Mouse (Mus musculus) midbrain, embryonic 16.5 days (tissue): ENCODE measurements around the gene Tmem145. TPM values are rescaled to one million over a fixed set of nuclear protein-coding genes. Genes with fewer than 3 reads are reported as not detected.

Experiments used
- ATAC-seq: fragments of 200-750 bp; cut with Nextera tagmentation; 2 replicates; pipeline ENCODE4 v1.8.0; 2017; ENCODE audit warnings: moderate TSS enrichment
- H3K27ac ChIP-seq: fragments of 300-500 bp; sonication (generic); 2 replicates; pipeline ENCODE4 v1.5.1; 2014; ENCODE audit warnings: mild to moderate bottlenecking, low read length, mixed read lengths
- H3K27me3 ChIP-seq: fragments of 300-500 bp; sonication (generic); 2 replicates; pipeline ENCODE4 v1.6.1; 2014; ENCODE audit warnings: low read depth, low read length, mixed read lengths; ENCODE audit not compliant: control insufficient read depth, insufficient read depth
- H3K36me3 ChIP-seq: fragments of 300-500 bp; sonication (generic); 2 replicates; pipeline ENCODE4 v1.6.1; 2014; ENCODE audit warnings: mild to moderate bottlenecking, low read length, moderate library complexity, mixed read lengths; ENCODE audit not compliant: control insufficient read depth, insufficient read depth
- H3K4me1 ChIP-seq: fragments of 300-500 bp; sonication (generic); 2 replicates; pipeline ENCODE4 v1.6.1; 2014; ENCODE audit warnings: mild to moderate bottlenecking, low read length, mixed read lengths; ENCODE audit not compliant: control insufficient read depth, insufficient read depth
- H3K4me2 ChIP-seq: fragments of 300-500 bp; sonication (generic); 2 replicates; pipeline ENCODE4 v1.6.1; 2014; ENCODE audit warnings: mild to moderate bottlenecking, low read length, mixed read lengths
- H3K4me3 ChIP-seq: fragments of 300-500 bp; sonication (generic); 2 replicates; pipeline ENCODE4 v1.5.1; 2014; ENCODE audit warnings: low read depth, mild to moderate bottlenecking, low read length, moderate library complexity, mixed read lengths
- H3K9ac ChIP-seq: fragments of 300-500 bp; sonication (generic); 2 replicates; pipeline ENCODE4 v1.6.1; 2014; ENCODE audit warnings: low read depth, low read length, mixed read lengths
- H3K9me3 ChIP-seq: fragments of 300-500 bp; sonication (generic); replicated peaks from 2 replicates; pipeline ENCODE4 v1.6.1; 2014; ENCODE audit warnings: mild to moderate bottlenecking, low read length, mixed read lengths; ENCODE audit not compliant: control insufficient read depth, poor library complexity, severe bottlenecking
- WGBS: fragments of 180-500 bp; shearing (Covaris S2); extraction: QIAGEN DNeasy Blood & Tissue Kit; methylation state at CpG from one replicate; pipeline ENCODE4 v1.1.7; 2014; 5-methylcytosine and 5-hydroxymethylcytosine counted together
- polyA plus RNA-seq: library from polyadenylated mRNA; unstranded; fragments of >200 nt; fragmentation: Nextera tagmentation; extraction: Ambion mirVana; gene quantifications from 2 replicates; pipeline ENCODE4 v1.2.1, GENCODE M21; 2015

The Tmem145 gene
- polyA plus RNA-seq, 1 experiment from 2014 or later: 98.0 TPM

GRCm38 (mm10) chr7:25297454-25298325 is 8.2 kb upstream of the Tmem145 start, which contains the start of gene Pafah1b3:
TSS of gene Pafah1b3 (minus strand) at chr7:25297986.
- Histone ChIP-seq H3K4me1 (peaks cover 21% of the 10 kb centered on the region), H3K4me3 (peak within 1 kb of the TSS; percentile 87), H3K4me2 (peak within 1 kb of the TSS; percentile 73), H3K27ac (peak within 1 kb of the TSS; percentile 98), H3K9ac (peak within 1 kb of the TSS; percentile 95), H3K27me3 (no peaks in the 10 kb centered on the region), H3K9me3 (no peaks in the 10 kb centered on the region), H3K36me3 (peaks cover 13% of the 10 kb centered on the region)
- ATAC-seq: peak; percentile 89
- under 1% methylated on average over 52 of the region's 52 CpGs for WGBS

GRCm38 (mm10) chr7:25301063-25301462 is 4.8 kb upstream of the Tmem145 start, which contains the start of gene Prr19:
TSS of gene Prr19 (plus strand) at chr7:25301411.
- H3K9me3 ChIP-seq: no peaks in the 10 kb centered on the region
- 59% methylated on average over 19 of the region's 19 CpGs for WGBS
- H3K27me3 ChIP-seq: no peaks in the 10 kb centered on the region
- 0 out of 2 replicates have a peak, but pooled peaks have one; percentile 19 for ATAC-seq
- H3K4me1 ChIP-seq: peaks cover 17% of the 10 kb centered on the region
- no peak within 1 kb of the TSS for H3K27ac ChIP-seq
- H3K4me3 ChIP-seq: peak within 1 kb of the TSS; percentile 6; the same call in 1 of the 2 replicates
- peak within 1 kb of the TSS; percentile 25; the same call in 1 of the 2 replicates for H3K9ac ChIP-seq
- H3K36me3 ChIP-seq: no peaks in the 10 kb centered on the region
- peak within 1 kb of the TSS; percentile 34; the same call in 1 of the 2 replicates for H3K4me2 ChIP-seq

GRCm38 (mm10) chr7:25303003-25303684 is 2.8 kb upstream of the Tmem145 start:
- Histone ChIP-seq H3K36me3 (no peaks in the 10 kb centered on the region), H3K27ac (no peak overlapping the region), H3K9me3 (no peaks in the 10 kb centered on the region), H3K4me3 (no peak overlapping the region), H3K4me1 (peaks cover 16% of the 10 kb centered on the region), H3K9ac (no peak overlapping the region), H3K4me2 (no peak overlapping the region), H3K27me3 (no peaks in the 10 kb centered on the region)
- WGBS: 74% methylated on average over 9 of the region's 9 CpGs
- ATAC-seq: no peak

- no peaks in the 10 kb centered on the region for H3K9me3 ChIP-seq
- no peak overlapping the region for H3K9ac ChIP-seq
- H3K36me3 ChIP-seq: peaks cover 1% of the 10 kb centered on the region; the same call in 1 of the 2 replicates
- H3K27me3 ChIP-seq: no peaks in the 10 kb centered on the region
- no peak overlapping the region for H3K4me2 ChIP-seq
- no peak overlapping the region for H3K27ac ChIP-seq
- WGBS: 77% methylated on average over 3 of the region's 3 CpGs
- ATAC-seq: no peak
- H3K4me1 ChIP-seq: peaks cover 12% of the 10 kb centered on the region; the same call in 1 of the 2 replicates
- no peak overlapping the region for H3K4me3 ChIP-seq
Measured at GRCm38 (mm10) chr7:25303685-25304006, 2.3 kb upstream of the Tmem145 start.

GRCm38 (mm10) chr7:25305481-25305880 is 425 bp upstream of the Tmem145 start:
- H3K27me3 ChIP-seq: no peaks in the 10 kb centered on the region
- 2% methylated on average over 2 of the region's 2 CpGs for WGBS
- H3K4me3 ChIP-seq: peak overlapping the region; percentile 86
- peak; percentile 18; the same call in 1 of the 2 replicates for ATAC-seq
- H3K4me1 ChIP-seq: peaks cover 11% of the 10 kb centered on the region; the same call in 1 of the 2 replicates
- H3K27ac ChIP-seq: peak overlapping the region; percentile 92
- peak overlapping the region; percentile 84 for H3K4me2 ChIP-seq
- peaks cover 8% of the 10 kb centered on the region; the same call in 1 of the 2 replicates for H3K36me3 ChIP-seq
- H3K9me3 ChIP-seq: no peaks in the 10 kb centered on the region
- peak overlapping the region; percentile 98 for H3K9ac ChIP-seq

GRCm38 (mm10) chr7:25306614-25306996 is 699 bp downstream of the Tmem145 start:
- WGBS: 47% methylated on average over 2 of the region's 2 CpGs
- H3K9ac ChIP-seq: peak overlapping the region; percentile 98
- peak overlapping the region; percentile 84 for H3K4me2 ChIP-seq
- H3K27ac ChIP-seq: peak overlapping the region; percentile 92
- H3K9me3 ChIP-seq: no peaks in the 10 kb centered on the region
- peak; percentile 15; the same call in 1 of the 2 replicates for ATAC-seq
- peaks cover 8% of the 10 kb centered on the region; the same call in 1 of the 2 replicates for H3K36me3 ChIP-seq
- peak overlapping the region; percentile 86 for H3K4me3 ChIP-seq
- peaks cover 11% of the 10 kb centered on the region; the same call in 1 of the 2 replicates for H3K4me1 ChIP-seq
- H3K27me3 ChIP-seq: peaks cover 8% of the 10 kb centered on the region

- Histone ChIP-seq H3K9ac (no peak overlapping the region), H3K4me1 (peaks cover 11% of the 10 kb centered on the region; the same call in 1 of the 2 replicates), H3K9me3 (no peaks in the 10 kb centered on the region), H3K27me3 (peaks cover 29% of the 10 kb centered on the region), H3K4me2 (no peak overlapping the region), H3K27ac (no peak overlapping the region), H3K36me3 (peaks cover 14% of the 10 kb centered on the region), H3K4me3 (no peak overlapping the region)
- ATAC-seq: no peak
- WGBS: 68% methylated on average over 17 of the region's 17 CpGs
Measured at GRCm38 (mm10) chr7:25308702-25309318, 2.9 kb downstream of the Tmem145 start.

GRCm38 (mm10) chr7:25309425-25309824 is 3.5 kb downstream of the Tmem145 start:
- H3K4me3 ChIP-seq: no peak overlapping the region
- H3K4me2 ChIP-seq: no peak overlapping the region
- 88% methylated on average over 9 of the region's 9 CpGs for WGBS
- peaks cover 35% of the 10 kb centered on the region for H3K27me3 ChIP-seq
- no peaks in the 10 kb centered on the region for H3K9me3 ChIP-seq
- no peak overlapping the region for H3K27ac ChIP-seq
- ATAC-seq: no peak
- H3K36me3 ChIP-seq: peaks cover 14% of the 10 kb centered on the region
- H3K4me1 ChIP-seq: peaks cover 11% of the 10 kb centered on the region; the same call in 1 of the 2 replicates
- no peak overlapping the region for H3K9ac ChIP-seq
